Comparison of ENCODE assay signal across 11 mouse cellular contexts in the genomic region with DNA sequence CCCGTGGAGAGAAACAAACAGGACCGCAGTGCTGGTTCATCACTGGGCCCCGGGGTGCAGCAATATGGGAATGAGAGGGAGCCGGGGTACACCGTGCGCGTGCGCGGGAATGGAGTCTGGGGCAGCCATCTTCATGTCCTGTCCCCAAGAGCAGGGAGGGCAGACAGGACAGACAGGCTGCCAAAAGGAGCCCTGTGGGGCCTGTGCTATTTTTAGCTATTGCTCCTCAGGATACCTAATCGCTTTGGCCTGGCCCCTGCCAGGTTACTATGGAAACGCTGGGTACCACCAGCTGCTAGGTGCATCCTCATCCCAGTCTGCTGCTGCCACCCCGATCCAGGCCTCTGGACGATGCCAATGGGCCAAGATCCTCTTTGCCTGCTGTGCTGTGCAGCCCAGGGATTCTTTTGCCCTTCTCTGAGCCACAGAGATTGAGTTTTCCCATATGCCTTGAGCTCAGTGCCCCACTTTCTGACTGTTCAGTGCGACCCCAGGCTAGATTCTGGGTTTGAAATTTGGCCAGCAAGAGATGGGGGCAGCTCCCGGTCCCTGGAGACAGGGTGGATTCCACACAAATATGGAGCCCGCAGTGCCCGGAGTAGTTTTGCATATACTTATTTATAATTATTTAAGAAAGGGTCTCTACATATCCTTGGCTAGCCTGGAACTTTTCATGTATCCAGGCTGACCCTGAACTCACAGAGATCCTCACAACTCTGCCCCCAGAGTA. TPM values are rescaled to one million over a fixed set of nuclear protein-coding genes. Genes with fewer than 3 reads are reported as not detected.
DNase-seq lines count a peak whose midpoint lies in the region; ATAC-seq and TF ChIP-seq lines count a peak whose summit lies in the region.
"Had no signal": no experiment of that assay in that cellular context is flagged by ENCODE, and none has a peak within 500 bp of the region (broad histone marks: within the 10 kb centered on the region; RNA-seq: fewer than 3 reads in every experiment).

No protein-coding gene starts in this region.

- no peaks in the 10 kb centered on the region for H3K27me3 ChIP-seq in neural tube, embryonic 14.5 days (ENCODE audit: control insufficient read depth, insufficient read depth, low read length)

- H3K9me3 ChIP-seq in neural tube, embryonic 14.5 days (ENCODE audit: control insufficient read depth, low read length): no peaks in the 10 kb centered on the region

- no peak for TF ChIP-seq CTCF in layer of hippocampus, adult 2 months (conservative IDR thresholded peaks at IDR 0.05)

- peak overlapping the region; percentile 56 for H3K27ac ChIP-seq in layer of hippocampus, adult 2 months
- H3K27ac ChIP-seq in neural tube, embryonic 14.5 days (ENCODE audit: low read depth, low read length): peak overlapping the region; percentile 62; the same call in 1 of the 2 replicates

- no peaks in the 10 kb centered on the region for H3K36me3 ChIP-seq in neural tube, embryonic 14.5 days (ENCODE audit: control insufficient read depth, insufficient read depth, low read length)

- peaks cover 14% of the 10 kb centered on the region; the same call in 1 of the 2 replicates for H3K4me1 ChIP-seq in neural tube, embryonic 14.5 days (ENCODE audit: control insufficient read depth, insufficient read depth, low read length)

- no peak for DNase-seq in layer of hippocampus, adult 2 months (ENCODE audit: low spot score in 2 of 2)
- DNase-seq in layer of hippocampus, adult 11-12 months (ENCODE audit: low spot score): no peak
- DNase-seq in cerebellum, adult 8-10 months: peak; percentile 80
- DNase-seq in gastrocnemius, adult 8-10 months (ENCODE audit: low spot score in 2 of 2): peak; percentile 41 to 62
- DNase-seq in spleen, adult 18-20 months: no peak
- no peak for DNase-seq in kidney, adult 8-10 months
- DNase-seq in embryo, embryonic 10.5 days (ENCODE audit: low spot score): no peak
- DNase-seq: kidney, adult 11 months had no signal

- WGBS in neural tube, embryonic 14.5 days: 43% methylated on average over 17 of the region's 17 CpGs

- H3K4me3 ChIP-seq in layer of hippocampus, adult 2 months: no peak overlapping the region
- H3K4me3 ChIP-seq in neural tube, embryonic 14.5 days (ENCODE audit: low read depth, low read length): no peak overlapping the region
- H3K4me3 ChIP-seq: myocyte had no signal

- ATAC-seq in neural tube, embryonic 14.5 days (ENCODE audit: low read depth): peak; percentile 18; the same call in 1 of the 2 replicates

- H3K9ac ChIP-seq in neural tube, embryonic 14.5 days (replicated peaks; ENCODE audit: low read depth, low read length): peak overlapping the region; percentile 21; the same call in 1 of the 2 replicates

- no peak overlapping the region for H3K4me2 ChIP-seq in neural tube, embryonic 14.5 days (ENCODE audit: low read depth, low read length)

RNA-seq across cellular contexts. Expression of gene Gm20219, which starts 6.9 kb away (rescaled TPM):
- 1 to 10 TPM; 3.5 to 5.1 TPM for total RNA-seq in layer of hippocampus, adult 2 months (2021)
- under 1 TPM; 0.31 to 0.83 (median 0.40) TPM for total RNA-seq in gastrocnemius, adult 8-10 months (2022)
- polyA plus RNA-seq in neural tube, embryonic 14.5 days (2014; fragmentation: Nextera tagmentation; extraction: Ambion mirVana): 1.5 and 1.9 TPM in 2 replicates
- total RNA-seq: liver, adult 2 months had no signal

RNA-seq across cellular contexts. Expression of gene Znrf4, which starts 35.0 kb away (rescaled TPM):
- total RNA-seq in layer of hippocampus, adult 2 months (2021): not detected
- total RNA-seq in gastrocnemius, adult 8-10 months (2022): not detected
- polyA plus RNA-seq in neural tube, embryonic 14.5 days (2014; fragmentation: Nextera tagmentation; extraction: Ambion mirVana): not detected in 2 replicates
- total RNA-seq: liver, adult 2 months had no signal
- polyA plus RNA-seq: liver, adult 2 months; myocyte had no signal

RNA-seq across cellular contexts. Expression of gene Safb2, which starts 37.1 kb away (rescaled TPM):
- 100 to 1,000 TPM; 134 to 168 TPM for total RNA-seq in layer of hippocampus, adult 2 months (2021)
- total RNA-seq in gastrocnemius, adult 8-10 months (2022): 10 to 100 TPM; 19.7 to 30.7 (median 25.9) TPM
- polyA plus RNA-seq in neural tube, embryonic 14.5 days (2014; fragmentation: Nextera tagmentation; extraction: Ambion mirVana): 56.2 and 58.4 TPM in 2 replicates

RNA-seq across cellular contexts. Expression of gene Safb, which starts 37.3 kb away (rescaled TPM):
- 100 to 1,000 TPM; 162 to 193 TPM for total RNA-seq in layer of hippocampus, adult 2 months (2021)
- 10 to 100 TPM; 29.6 to 46.7 (median 37.6) TPM for total RNA-seq in gastrocnemius, adult 8-10 months (2022)
- polyA plus RNA-seq in neural tube, embryonic 14.5 days (2014; fragmentation: Nextera tagmentation; extraction: Ambion mirVana): 80.9 and 84.8 TPM in 2 replicates

Comparison
In these comparisons a context has a peak if more than half of its experiments do, and no peak if none do; other contexts are left out.
1. DNase-seq: peak in cerebellum, adult 8-10 months (single experiment) and gastrocnemius, adult 8-10 months (2 of 2); none in layer of hippocampus, adult 2 months (0 of 2), layer of hippocampus, adult 11-12 months (single experiment), spleen, adult 18-20 months (0 of 2), kidney, adult 8-10 months (0 of 2) and embryo, embryonic 10.5 days (single experiment).
2. RNA of gene Safb2, which starts 37.1 kb away (total RNA-seq): 134 to 168 TPM in layer of hippocampus, adult 2 months; 19.7 to 30.7 TPM in gastrocnemius, adult 8-10 months; every median in the first group is over 4 times any median in the second.